Mouse (Mus musculus): Measurements from ENCODE around the gene Jaml. TPM values are rescaled to one million over a fixed set of nuclear protein-coding genes. Genes with fewer than 3 reads are reported as not detected.

The Jaml gene
- polyA plus RNA-seq, 1 experiment, result not detected

DNA sequence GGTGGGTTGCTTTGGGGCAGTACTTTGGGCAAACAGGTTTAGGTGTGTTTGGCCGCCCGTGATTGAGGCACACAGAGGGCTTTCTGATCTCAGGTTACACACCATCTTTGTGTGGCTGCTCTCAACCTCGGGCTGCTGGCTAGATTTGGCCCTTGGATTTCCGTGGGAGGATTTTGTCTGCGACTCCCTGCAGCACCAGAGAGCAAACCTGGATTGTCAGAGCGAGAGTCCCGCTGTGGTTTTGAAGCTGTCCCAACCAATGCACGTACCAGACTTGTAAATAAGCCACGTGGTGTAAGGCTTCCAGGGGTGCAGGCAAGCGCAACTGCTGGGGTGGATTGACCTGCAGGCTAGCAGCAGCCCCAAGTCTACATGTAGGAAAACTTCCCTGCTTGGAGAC, 36.0 kb upstream of the Jaml start:
- Histone ChIP-seq H3K4me3 (ENCODE audit: insufficient read depth, low read length) (0 out of 2 replicates have a peak overlapping the region, but pooled peaks have one; percentile 0), H3K4me1 (ENCODE audit: control insufficient read depth, insufficient read depth, low read length) (no peaks in the 10 kb centered on the region), H3K27ac (ENCODE audit: insufficient read depth, low read length) (no peak overlapping the region)
- TF ChIP-seq CTCF (IDR thresholded peaks at IDR 0.05; ENCODE audit: borderline replicate concordance, insufficient read depth, low read length), result no peak

DNA sequence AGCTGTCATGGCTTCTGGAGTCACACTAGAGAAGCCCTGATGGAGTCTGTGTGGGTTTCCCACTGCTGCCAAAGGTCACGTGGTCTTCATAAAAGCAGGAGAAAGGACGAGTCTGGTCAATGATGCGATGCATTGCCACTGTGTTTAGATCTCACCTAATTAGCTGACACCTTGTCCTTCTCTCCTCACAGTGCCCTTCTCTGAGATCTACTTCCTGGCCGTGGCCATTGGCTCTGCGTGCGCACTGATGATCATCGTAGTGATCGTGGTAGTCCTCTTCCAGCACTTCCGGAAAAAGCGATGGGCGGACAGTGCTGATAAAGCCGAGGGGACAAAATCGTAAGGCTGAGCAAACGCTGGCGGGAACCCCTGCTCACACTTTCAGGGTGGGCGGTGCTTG, 32.0 kb upstream of the Jaml start:
- no peaks in the 10 kb centered on the region for H3K4me1 ChIP-seq (ENCODE audit: control insufficient read depth, insufficient read depth, low read length)
- no peak for TF ChIP-seq POLR2A (IDR thresholded peaks at IDR 0.05; ENCODE audit: low read depth, low read length)
- TF ChIP-seq CTCF (IDR thresholded peaks at IDR 0.05; ENCODE audit: borderline replicate concordance, insufficient read depth, low read length), result no peak
- H3K4me3 ChIP-seq (ENCODE audit: insufficient read depth, low read length), result no peak overlapping the region
- no peak overlapping the region for H3K27ac ChIP-seq (ENCODE audit: insufficient read depth, low read length)

DNA sequence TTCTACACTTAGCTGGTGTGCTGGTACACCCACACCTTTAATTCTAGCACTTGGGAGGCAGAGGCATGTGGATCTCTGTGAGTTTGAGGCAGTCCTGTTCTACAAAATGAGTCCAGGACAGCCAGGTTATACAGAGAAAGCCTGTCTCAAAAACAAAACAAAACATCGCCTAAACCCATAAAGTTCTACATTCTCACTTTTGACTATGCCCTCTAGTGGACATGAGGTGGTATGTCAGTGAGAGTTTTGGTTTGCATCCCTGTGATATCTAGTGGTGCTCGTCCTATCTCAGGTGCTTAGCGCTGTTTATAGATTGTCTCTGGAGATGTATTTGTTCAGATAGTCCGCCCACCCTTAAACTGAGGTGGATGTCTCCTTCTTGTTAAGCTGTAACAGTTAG, 30.5 kb upstream of the Jaml start:
- Histone ChIP-seq H3K27ac (ENCODE audit: insufficient read depth, low read length) (no peak overlapping the region), H3K4me3 (ENCODE audit: insufficient read depth, low read length) (no peak overlapping the region), H3K4me1 (ENCODE audit: control insufficient read depth, insufficient read depth, low read length) (no peaks in the 10 kb centered on the region)
- no peak for TF ChIP-seq CTCF (IDR thresholded peaks at IDR 0.05; ENCODE audit: borderline replicate concordance, insufficient read depth, low read length)

DNA sequence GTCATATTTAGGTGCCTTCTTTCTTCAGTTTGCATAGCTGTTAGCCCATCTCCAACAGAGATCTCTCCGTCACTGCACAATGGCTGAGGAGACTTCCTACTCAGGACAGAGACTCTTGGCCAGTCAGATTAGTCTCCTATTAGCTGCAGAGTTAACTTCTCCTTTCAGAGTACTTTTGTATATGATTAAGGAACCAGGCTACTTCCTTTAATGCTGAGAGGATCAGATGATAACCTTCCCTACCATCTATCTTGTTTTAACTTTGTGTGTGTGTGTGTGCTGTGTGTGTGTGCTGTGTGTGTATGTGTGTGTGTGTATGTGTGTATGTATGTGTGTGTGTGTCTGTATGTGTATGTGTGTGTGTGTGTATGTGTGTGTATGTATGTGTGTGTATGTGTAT, 29.3 kb upstream of the Jaml start:
- H3K27ac ChIP-seq (ENCODE audit: insufficient read depth, low read length), result no peak overlapping the region
- H3K4me1 ChIP-seq (ENCODE audit: control insufficient read depth, insufficient read depth, low read length), result no peaks in the 10 kb centered on the region
- H3K4me3 ChIP-seq (ENCODE audit: insufficient read depth, low read length), result no peak overlapping the region
- no peak for TF ChIP-seq POLR2A (IDR thresholded peaks at IDR 0.05; ENCODE audit: low read depth, low read length)
- no peak for TF ChIP-seq CTCF (IDR thresholded peaks at IDR 0.05; ENCODE audit: borderline replicate concordance, insufficient read depth, low read length)

DNA sequence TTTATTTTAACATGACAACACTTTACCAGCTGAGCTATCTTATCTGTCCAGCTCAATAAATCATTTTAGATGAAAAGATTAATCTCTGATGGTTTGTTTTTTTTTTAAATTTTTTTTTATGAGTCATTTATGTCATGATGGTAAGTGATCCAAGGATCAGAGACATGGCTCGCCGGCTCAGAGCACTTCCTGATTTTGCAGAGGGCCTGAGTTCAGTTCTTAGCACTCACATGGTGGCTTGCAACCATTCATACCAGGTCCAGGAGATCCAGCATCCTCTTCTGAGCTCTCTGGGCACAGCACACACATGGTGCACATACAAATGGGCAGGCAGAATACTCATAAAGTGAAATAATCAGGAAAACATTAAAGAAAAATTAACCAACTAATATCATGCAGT, 28.7 kb upstream of the Jaml start:
- no peak overlapping the region for H3K4me3 ChIP-seq (ENCODE audit: insufficient read depth, low read length)
- TF ChIP-seq POLR2A (IDR thresholded peaks at IDR 0.05; ENCODE audit: low read depth, low read length), result no peak
- TF ChIP-seq CTCF (IDR thresholded peaks at IDR 0.05; ENCODE audit: borderline replicate concordance, insufficient read depth, low read length), result no peak
- no peaks in the 10 kb centered on the region for H3K4me1 ChIP-seq (ENCODE audit: control insufficient read depth, insufficient read depth, low read length)
- H3K27ac ChIP-seq (ENCODE audit: insufficient read depth, low read length), result no peak overlapping the region

DNA sequence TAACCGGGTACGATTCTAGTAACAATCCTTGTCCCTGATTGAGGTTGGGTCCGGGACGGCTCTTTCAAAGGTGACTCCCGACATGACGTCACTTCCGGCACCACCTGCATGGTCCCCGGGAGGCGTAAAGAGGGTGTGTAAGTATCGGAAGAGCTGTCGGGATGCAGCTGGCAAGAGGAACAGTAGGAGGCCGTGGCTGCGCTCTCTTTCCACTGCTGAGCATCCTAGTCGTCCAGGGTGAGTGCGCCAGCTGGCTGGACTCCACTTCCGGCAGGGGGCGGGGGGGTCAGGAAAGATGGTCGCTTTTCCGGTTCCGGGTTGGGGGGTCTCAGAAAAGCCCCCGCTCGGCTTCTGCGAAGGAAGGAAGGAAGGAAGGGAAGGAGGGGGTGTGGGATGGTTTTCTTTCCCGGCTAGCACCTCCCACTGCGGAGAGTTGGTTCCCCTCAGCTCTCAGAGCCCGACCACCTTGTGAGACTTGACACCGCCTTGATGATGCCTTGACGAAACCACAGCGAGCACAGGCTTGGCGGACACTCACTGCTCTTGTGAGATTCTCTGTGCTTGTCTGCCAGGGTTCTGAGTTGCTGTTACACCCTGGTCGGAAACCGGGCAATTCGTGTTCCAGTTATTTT, 23.8 kb upstream of the Jaml start, which contains the start of gene Mpzl3:
Mpzl3 (plus strand) TSS at position 105 of the 632 bp plus-strand sequence.
- TF ChIP-seq CTCF (IDR thresholded peaks at IDR 0.05; ENCODE audit: borderline replicate concordance, insufficient read depth, low read length), result no peak
- peak; percentile 42 for TF ChIP-seq POLR2A (IDR thresholded peaks at IDR 0.05; ENCODE audit: low read depth, low read length)
- H3K27ac ChIP-seq (ENCODE audit: insufficient read depth, low read length), result peak within 1 kb of the TSS; percentile 11; the same call in 1 of the 2 replicates
- H3K4me1 ChIP-seq (ENCODE audit: control insufficient read depth, insufficient read depth, low read length), result no peaks in the 10 kb centered on the region
- peak within 1 kb of the TSS; percentile 48 for H3K4me3 ChIP-seq (ENCODE audit: insufficient read depth, low read length)

DNA sequence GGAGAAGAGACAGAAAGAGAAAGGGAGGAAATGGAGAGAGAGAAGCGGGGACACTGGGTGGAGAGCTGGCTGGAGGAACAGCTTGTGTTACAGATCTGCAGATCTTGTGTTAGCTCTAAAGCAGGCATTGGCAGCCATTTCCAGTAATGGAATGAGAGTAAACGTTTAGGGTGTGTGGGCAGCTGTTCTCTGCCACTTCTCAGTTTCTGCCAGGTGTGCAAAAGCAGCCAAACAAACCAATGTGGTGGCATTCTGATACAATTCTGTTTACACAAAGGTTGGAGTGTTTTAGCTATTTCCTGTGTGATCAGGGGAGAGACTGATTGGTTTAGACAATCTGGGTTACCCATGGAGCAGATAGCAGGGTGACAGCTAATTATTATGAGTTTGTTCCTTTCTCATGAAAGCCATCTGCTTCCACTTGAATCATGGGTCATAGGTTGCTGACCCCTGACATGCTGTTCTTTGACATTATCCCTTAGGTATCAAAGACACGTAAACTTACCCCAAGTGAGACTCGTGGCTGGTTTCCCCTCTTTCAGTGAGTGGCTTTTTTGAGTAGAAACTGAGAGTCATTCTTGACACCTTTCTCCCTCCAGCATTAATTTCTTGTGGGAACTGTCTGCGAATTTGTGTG, 20.6 kb upstream of the Jaml start:
- TF ChIP-seq POLR2A (IDR thresholded peaks at IDR 0.05; ENCODE audit: low read depth, low read length) (no peak), CTCF (IDR thresholded peaks at IDR 0.05; ENCODE audit: borderline replicate concordance, insufficient read depth, low read length) (no peak)
- Histone ChIP-seq H3K27ac (ENCODE audit: insufficient read depth, low read length) (no peak overlapping the region), H3K4me1 (ENCODE audit: control insufficient read depth, insufficient read depth, low read length) (no peaks in the 10 kb centered on the region), H3K4me3 (ENCODE audit: insufficient read depth, low read length) (no peak overlapping the region)

DNA sequence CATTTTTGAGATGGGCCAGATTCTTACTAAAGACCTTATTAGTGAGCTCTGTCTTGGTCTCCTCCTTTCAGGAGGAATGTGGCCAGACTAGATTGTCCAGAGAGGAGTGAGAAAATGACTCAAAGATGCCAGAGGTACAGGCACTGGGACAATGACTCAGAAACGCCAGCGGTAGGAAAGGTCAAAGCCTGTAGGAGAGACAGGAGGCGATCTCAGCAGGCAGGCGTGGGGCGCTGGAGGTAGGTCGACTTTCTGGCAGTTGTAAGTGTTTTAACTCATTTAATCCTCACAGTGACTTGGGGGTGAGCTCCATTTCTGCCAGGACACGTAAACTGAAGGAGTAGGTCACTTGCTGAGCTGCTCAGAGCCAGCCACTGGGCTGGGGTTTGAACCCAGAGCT, 18.8 kb upstream of the Jaml start:
- TF ChIP-seq POLR2A (IDR thresholded peaks at IDR 0.05; ENCODE audit: low read depth, low read length) (no peak), CTCF (IDR thresholded peaks at IDR 0.05; ENCODE audit: borderline replicate concordance, insufficient read depth, low read length) (no peak)
- Histone ChIP-seq H3K27ac (ENCODE audit: insufficient read depth, low read length) (no peak overlapping the region), H3K4me3 (ENCODE audit: insufficient read depth, low read length) (no peak overlapping the region), H3K4me1 (ENCODE audit: control insufficient read depth, insufficient read depth, low read length) (no peaks in the 10 kb centered on the region)

DNA sequence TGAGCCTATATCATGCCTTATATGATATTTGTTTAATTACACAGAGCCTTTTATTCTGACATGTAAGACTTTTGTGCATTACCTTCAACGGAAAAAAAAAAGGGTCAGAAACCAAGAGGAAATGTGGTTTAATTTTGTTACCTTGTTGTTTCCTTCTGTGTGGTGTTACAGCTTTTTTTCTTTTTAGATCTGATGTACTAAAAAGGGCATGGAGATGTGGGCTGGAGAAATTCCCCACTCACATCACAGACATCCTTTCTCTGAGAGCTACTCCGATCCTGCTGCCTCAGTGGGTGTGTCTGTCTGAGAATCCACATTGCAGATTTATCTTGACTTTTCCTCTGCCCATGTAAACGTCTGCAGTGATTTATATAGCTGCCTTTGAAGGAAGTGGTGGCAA, 16.3 kb upstream of the Jaml start:
- no peak for TF ChIP-seq POLR2A (IDR thresholded peaks at IDR 0.05; ENCODE audit: low read depth, low read length)
- H3K4me1 ChIP-seq (ENCODE audit: control insufficient read depth, insufficient read depth, low read length), result no peaks in the 10 kb centered on the region
- no peak overlapping the region for H3K27ac ChIP-seq (ENCODE audit: insufficient read depth, low read length)
- H3K4me3 ChIP-seq (ENCODE audit: insufficient read depth, low read length), result no peak overlapping the region

DNA sequence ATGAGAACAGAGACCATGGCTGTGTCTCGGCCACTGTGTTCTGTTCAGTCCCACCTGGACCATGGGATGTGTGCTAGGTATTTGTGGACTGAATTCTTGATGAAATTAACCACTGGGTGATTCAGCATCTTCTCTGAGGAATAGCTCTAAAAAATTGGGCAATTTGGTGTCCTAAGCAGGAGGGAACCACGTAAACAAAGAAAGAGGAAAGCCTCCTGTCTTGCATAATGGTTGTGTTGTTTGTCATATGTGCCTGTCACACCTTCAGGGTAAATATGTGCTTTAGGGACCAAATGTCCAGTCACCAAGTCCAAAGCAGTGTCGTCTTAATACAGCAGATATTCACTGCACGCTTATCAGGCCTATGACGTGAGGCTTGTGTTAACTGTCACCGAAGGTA, 14.6 kb upstream of the Jaml start:
- Histone ChIP-seq H3K4me1 (ENCODE audit: control insufficient read depth, insufficient read depth, low read length) (no peaks in the 10 kb centered on the region), H3K27ac (ENCODE audit: insufficient read depth, low read length) (no peak overlapping the region), H3K4me3 (ENCODE audit: insufficient read depth, low read length) (no peak overlapping the region)
- TF ChIP-seq POLR2A (IDR thresholded peaks at IDR 0.05; ENCODE audit: low read depth, low read length) (no peak), CTCF (IDR thresholded peaks at IDR 0.05; ENCODE audit: borderline replicate concordance, insufficient read depth, low read length) (no peak)

Data from embryonic fibroblast, embryonic 13.5 days (primary cell).